Mouse (Mus musculus): ENCODE results near the gene Aoc3. TPM values are rescaled to one million over a fixed set of nuclear protein-coding genes. Genes with fewer than 3 reads are reported as not detected.
"Not testable (repeated sequence)": the region's sequence is repeated elsewhere in the genome, so short reads cannot be mapped to it uniquely, and the experiment has no call there.

The Aoc3 gene
- total RNA-seq, 2 experiments from 2014 or later, result 40.0 to 124 TPM

GRCm38 (mm10) chr11:101367326-101367935, 37.0 kb downstream of the Aoc3 start, which contains the start of gene G6pc:
Gene G6pc (plus strand): TSS chr11:101367561.
- no peak for DNase-seq (ENCODE audit: low spot score in 2 of 2)

GRCm38 (mm10) chr11:101370141-101370540, 39.7 kb downstream of the Aoc3 start:
- DNase-seq (ENCODE audit: low spot score in 2 of 2), result no peak

- no peak for DNase-seq (ENCODE audit: low spot score in 2 of 2)
Measured at GRCm38 (mm10) chr11:101374421-101374938, 44.1 kb downstream of the Aoc3 start.

- DNase-seq (ENCODE audit: low spot score in 2 of 2), result not testable (repeated sequence)
Measured at GRCm38 (mm10) chr11:101378196-101378595, 47.8 kb downstream of the Aoc3 start.

GRCm38 (mm10) chr11:101378926-101379325, 48.5 kb downstream of the Aoc3 start:
- no peak for DNase-seq (ENCODE audit: low spot score in 2 of 2)

- DNase-seq (ENCODE audit: low spot score in 2 of 2), result no peak
Measured at GRCm38 (mm10) chr11:101381817-101382216, 51.4 kb downstream of the Aoc3 start.

Small RNA genes lying within 50 kb of the gene (microRNA-seq; reads per million reads assigned to microRNA genes)
- gene Gm25593 (ENCODE audit: borderline number of aligned reads in 2 of 2), result 0 reads per million in 2 experiments

Other genes with a start within 250 kb of the Aoc3 start
- 10 to 100 TPM; 84.4 to 94.1 TPM for gene Coasy, start 248.0 kb upstream of the Aoc3 start, total RNA-seq (2021)
- 10 to 100 TPM; 46.5 to 61.8 TPM for gene Mlx, start 243.3 kb upstream of the Aoc3 start, total RNA-seq (2021)
- gene Psmc3ip, start 235.2 kb upstream of the Aoc3 start, total RNA-seq (2021), result 1 to 10 TPM; 2.8 to 3.8 TPM
- gene Retreg3, start 210.7 kb upstream of the Aoc3 start, total RNA-seq (2021), result 10 to 100 TPM; 50.3 to 57.4 TPM
- gene Tubg1, start 210.7 kb upstream of the Aoc3 start, total RNA-seq (2021), result 10 to 100 TPM; 32.9 to 37.0 TPM
- 1 to 10 TPM; 5.9 to 6.4 TPM for gene Tubg2, start 174.7 kb upstream of the Aoc3 start, total RNA-seq (2021)
- 1 to 10 TPM; 6.4 to 7.3 TPM for gene Cntnap1, start 160.1 kb upstream of the Aoc3 start, total RNA-seq (2021)
- gene Plekhh3, start 159.3 kb upstream of the Aoc3 start, total RNA-seq (2021), result 10 to 100 TPM; 24.3 to 25.6 TPM
- gene Ccr10, start 155.2 kb upstream of the Aoc3 start, total RNA-seq (2021), result under 1 TPM in 1 of 2 experiments, not detected in 1; 0.51 TPM
- gene Ezh1, start 104.1 kb upstream of the Aoc3 start, total RNA-seq (2021), result 10 to 100 TPM; 29.5 to 35.6 TPM
- 10 to 100 TPM; 38.3 to 41.4 TPM for gene Ramp2, start 84.6 kb upstream of the Aoc3 start, total RNA-seq (2021)
- gene Vps25, start 76.9 kb upstream of the Aoc3 start, total RNA-seq (2021), result 100 to 1,000 TPM in 1 of 2 experiments, 10 to 100 TPM in 1; 89.3 to 113 TPM
- 1 to 10 TPM; 4.1 to 4.6 TPM for gene Wnk4, start 70.0 kb upstream of the Aoc3 start, total RNA-seq (2021)
- gene Cntd1, start 51.6 kb upstream of the Aoc3 start, total RNA-seq (2021), result under 1 TPM; 0.33 to 0.99 TPM
- gene Coa3, start 51.5 kb upstream of the Aoc3 start, total RNA-seq (2021), result 10 to 100 TPM; 79.9 to 86.3 TPM
- gene Becn1, start 28.3 kb upstream of the Aoc3 start, total RNA-seq (2021), result 100 to 1,000 TPM; 151 to 161 TPM
- gene Psme3, start 14.4 kb upstream of the Aoc3 start, total RNA-seq (2021), result 100 to 1,000 TPM; 139 to 164 TPM
- 1 to 10 TPM; 6.0 to 7.0 TPM for gene Aoc2, start 5.5 kb upstream of the Aoc3 start, total RNA-seq (2021)
- 10 to 100 TPM; 13.0 to 27.5 TPM for gene G6pc, start 37.0 kb downstream of the Aoc3 start, total RNA-seq (2021)
- gene Aarsd1, start 87.0 kb downstream of the Aoc3 start, total RNA-seq (2021), result 10 to 100 TPM; 29.1 to 38.1 TPM
- gene Gm27029, start 94.2 kb downstream of the Aoc3 start, total RNA-seq (2021), result 1 to 10 TPM; 2.7 to 4.7 TPM
- 10 to 100 TPM; 28.2 TPM for gene Rundc1, start 94.5 kb downstream of the Aoc3 start, total RNA-seq (2021)
- 1 to 10 TPM; 6.1 TPM for gene Ptges3l, start 94.7 kb downstream of the Aoc3 start, total RNA-seq (2021)
- 10 to 100 TPM; 68.8 to 83.9 TPM for gene Rpl27, start 111.7 kb downstream of the Aoc3 start, total RNA-seq (2021)
- gene Ifi35, start 117.8 kb downstream of the Aoc3 start, total RNA-seq (2021), result 10 to 100 TPM; 30.0 to 38.8 TPM
- 10 to 100 TPM in 1 of 2 experiments, 1 to 10 TPM in 1; 9.8 to 14.9 TPM for gene Rnd2, start 134.4 kb downstream of the Aoc3 start, total RNA-seq (2021)
- 100 to 1,000 TPM; 126 TPM for gene Vat1, start 135.6 kb downstream of the Aoc3 start, total RNA-seq (2021)
- under 1 TPM; 0.80 to 0.96 TPM for gene Brca1, start 221.3 kb downstream of the Aoc3 start, total RNA-seq (2021)
- 100 to 1,000 TPM; 128 to 165 TPM for gene Nbr1, start 221.5 kb downstream of the Aoc3 start, total RNA-seq (2021)